Mouse (Mus musculus) neural tube, embryonic 11.5 days (tissue): ENCODE data around the gene Acbd4. TPM values are rescaled to one million over a fixed set of nuclear protein-coding genes. Genes with fewer than 3 reads are reported as not detected.
A peak's percentile ranks its signal among the peaks of the same experiment; 100 is the strongest.

Experiments used
- ATAC-seq: fragments of 200-750 bp; cut with Nextera tagmentation; 2 replicates; pipeline ENCODE4 v1.8.0; 2017; ENCODE audit warnings: moderate number of reproducible peaks, mild to moderate bottlenecking, moderate TSS enrichment, moderate library complexity; ENCODE audit not compliant: insufficient read depth, low FRiP score, low TSS enrichment
- DNase-seq: peaks from one replicate; pipeline ENCODE4 v3.0.0-alpha.2; 2015; ENCODE audit warnings: low spot score
- H3K27ac ChIP-seq: fragments of 300-500 bp; sonication (generic); 2 replicates; pipeline ENCODE4 v1.5.1; 2014; ENCODE audit warnings: low read depth, mild to moderate bottlenecking, low read length
- H3K27me3 ChIP-seq: fragments of 300-500 bp; sonication (generic); 2 replicates; pipeline ENCODE4 v1.6.1; 2014; ENCODE audit warnings: mild to moderate bottlenecking, low read length, mixed read lengths; ENCODE audit not compliant: control insufficient read depth, insufficient read depth
- H3K36me3 ChIP-seq: fragments of 300-500 bp; sonication (generic); 2 replicates; pipeline ENCODE4 v1.6.1; 2014; ENCODE audit warnings: mild to moderate bottlenecking, low read length, moderate library complexity, mixed read lengths; ENCODE audit not compliant: control insufficient read depth, insufficient read depth
- H3K4me1 ChIP-seq: fragments of 300-500 bp; sonication (generic); 2 replicates; pipeline ENCODE4 v1.6.1; 2014; ENCODE audit warnings: low read length, mixed read lengths; ENCODE audit not compliant: control insufficient read depth, insufficient read depth
- H3K4me2 ChIP-seq: fragments of 300-500 bp; sonication (generic); 2 replicates; pipeline ENCODE4 v1.6.1; 2014; ENCODE audit warnings: low read depth, mild to moderate bottlenecking, moderate library complexity
- H3K4me3 ChIP-seq: fragments of 300-500 bp; sonication (generic); 2 replicates; pipeline ENCODE4 v1.5.1; 2014; ENCODE audit warnings: low read depth, low read length
- H3K9ac ChIP-seq: fragments of 300-500 bp; sonication (generic); 2 replicates; pipeline ENCODE4 v1.6.1; 2014; ENCODE audit warnings: mild to moderate bottlenecking, low read length
- H3K9me3 ChIP-seq: fragments of 300-500 bp; sonication (generic); 2 replicates; pipeline ENCODE4 v1.6.1; 2016; ENCODE audit warnings: low read length; ENCODE audit not compliant: control insufficient read depth
- WGBS: fragments of 180-500 bp; shearing (Covaris S2); extraction: QIAGEN DNeasy Blood & Tissue Kit; methylation state at CpG from one replicate; pipeline ENCODE4 v1.1.7; 2014; 5-methylcytosine and 5-hydroxymethylcytosine counted together
- polyA plus RNA-seq: library from polyadenylated mRNA; unstranded; fragments of >200 nt; fragmentation: Nextera tagmentation; extraction: Ambion mirVana; gene quantifications from 2 replicates; pipeline ENCODE4 v1.2.1, GENCODE M21; 2014

Acbd4 gene
- polyA plus RNA-seq, 1 experiment from 2014 or later: 6.4 TPM

GRCm38 (mm10) chr11:103105180-103105725 lies 3.8 kb downstream of the Acbd4 start:
- H3K4me2 ChIP-seq: no peak overlapping the region
- no peak overlapping the region for H3K27ac ChIP-seq
- DNase-seq (no peak), ATAC-seq (no peak)
- H3K9me3 ChIP-seq: no peaks in the 10 kb centered on the region
- H3K27me3 ChIP-seq: peaks cover 20% of the 10 kb centered on the region
- H3K36me3 ChIP-seq: no peaks in the 10 kb centered on the region
- H3K4me1 ChIP-seq: peaks cover 8% of the 10 kb centered on the region; the same call in 1 of the 2 replicates
- WGBS: 61% methylated on average over 14 of the region's 14 CpGs
- H3K9ac ChIP-seq: no peak overlapping the region
- H3K4me3 ChIP-seq: no peak overlapping the region

GRCm38 (mm10) chr11:103105810-103106209 lies 4.3 kb downstream of the Acbd4 start:
- peaks cover 8% of the 10 kb centered on the region; the same call in 1 of the 2 replicates for H3K4me1 ChIP-seq
- H3K27me3 ChIP-seq: peaks cover 16% of the 10 kb centered on the region
- H3K27ac ChIP-seq: no peak overlapping the region
- 84% methylated on average over 6 of the region's 6 CpGs for WGBS
- no peak overlapping the region for H3K4me2 ChIP-seq
- H3K4me3 ChIP-seq: no peak overlapping the region
- no peaks in the 10 kb centered on the region for H3K9me3 ChIP-seq
- no peaks in the 10 kb centered on the region for H3K36me3 ChIP-seq
- ATAC-seq (no peak), DNase-seq (no peak)
- no peak overlapping the region for H3K9ac ChIP-seq

GRCm38 (mm10) chr11:103106386-103106785 lies 4.9 kb downstream of the Acbd4 start:
- Histone ChIP-seq H3K9me3 (no peaks in the 10 kb centered on the region), H3K36me3 (no peaks in the 10 kb centered on the region), H3K4me3 (no peak overlapping the region), H3K4me2 (no peak overlapping the region), H3K27ac (no peak overlapping the region), H3K4me1 (peaks cover 8% of the 10 kb centered on the region; the same call in 1 of the 2 replicates), H3K27me3 (peaks cover 16% of the 10 kb centered on the region), H3K9ac (no peak overlapping the region)
- ATAC-seq (no peak), DNase-seq (no peak)
- 71% methylated on average over 4 of the region's 4 CpGs for WGBS

- Histone ChIP-seq H3K4me2 (peak overlapping the region; percentile 49), H3K36me3 (no peaks in the 10 kb centered on the region), H3K4me1 (peaks cover 3% of the 10 kb centered on the region; the same call in 1 of the 2 replicates), H3K27ac (no peak overlapping the region), H3K9me3 (no peaks in the 10 kb centered on the region), H3K9ac (no peak overlapping the region), H3K4me3 (no peak overlapping the region), H3K27me3 (peaks cover 26% of the 10 kb centered on the region)
- no peak for DNase-seq
- WGBS: 14% methylated on average over 10 of the region's 10 CpGs
- ATAC-seq: no peak
Observed at GRCm38 (mm10) chr11:103111301-103111700, 9.8 kb downstream of the Acbd4 start.

GRCm38 (mm10) chr11:103111881-103112551 lies 10.5 kb downstream of the Acbd4 start:
- ATAC-seq (no peak), DNase-seq (peak; percentile 47)
- Histone ChIP-seq H3K4me2 (peak overlapping the region; percentile 49), H3K36me3 (no peaks in the 10 kb centered on the region), H3K9me3 (no peaks in the 10 kb centered on the region), H3K4me1 (peaks cover 3% of the 10 kb centered on the region; the same call in 1 of the 2 replicates), H3K27me3 (peaks cover 26% of the 10 kb centered on the region), H3K27ac (no peak overlapping the region), H3K4me3 (peak overlapping the region; percentile 24), H3K9ac (peak overlapping the region; percentile 32)
- WGBS: under 1% methylated on average over 28 of the region's 28 CpGs

- DNase-seq: peak; percentile 12
- Histone ChIP-seq H3K27ac (no peak overlapping the region), H3K4me2 (peak overlapping the region; percentile 49), H3K36me3 (no peaks in the 10 kb centered on the region), H3K9me3 (no peaks in the 10 kb centered on the region), H3K4me3 (peak overlapping the region; percentile 24), H3K4me1 (peaks cover 3% of the 10 kb centered on the region; the same call in 1 of the 2 replicates), H3K9ac (peak overlapping the region; percentile 32), H3K27me3 (peaks cover 26% of the 10 kb centered on the region)
- no peak for ATAC-seq
- 7% methylated on average over 9 of the region's 9 CpGs for WGBS
Observed at GRCm38 (mm10) chr11:103112552-103112912, 11.1 kb downstream of the Acbd4 start.

GRCm38 (mm10) chr11:103113005-103113404 lies 11.5 kb downstream of the Acbd4 start:
- Histone ChIP-seq H3K9me3 (no peaks in the 10 kb centered on the region), H3K27ac (no peak overlapping the region), H3K4me3 (no peak overlapping the region), H3K9ac (no peak overlapping the region), H3K27me3 (peaks cover 26% of the 10 kb centered on the region), H3K4me2 (no peak overlapping the region), H3K36me3 (no peaks in the 10 kb centered on the region), H3K4me1 (peaks cover 7% of the 10 kb centered on the region; the same call in 1 of the 2 replicates)
- ATAC-seq (no peak), DNase-seq (no peak)
- WGBS: 36% methylated on average over 12 of the region's 12 CpGs

GRCm38 (mm10) chr11:103113771-103114170 lies 12.3 kb downstream of the Acbd4 start:
- Histone ChIP-seq H3K4me2 (no peak overlapping the region), H3K27ac (no peak overlapping the region), H3K27me3 (peaks cover 26% of the 10 kb centered on the region), H3K9me3 (no peaks in the 10 kb centered on the region), H3K36me3 (no peaks in the 10 kb centered on the region), H3K4me1 (peaks cover 12% of the 10 kb centered on the region), H3K9ac (no peak overlapping the region), H3K4me3 (no peak overlapping the region)
- no peak for ATAC-seq
- WGBS: 78% methylated on average over 4 of the region's 4 CpGs
- DNase-seq: no peak
